Mouse (Mus musculus): ENCODE results near the gene Olfr1338. TPM values are rescaled to one million over a fixed set of nuclear protein-coding genes. Genes with fewer than 3 reads are reported as not detected.
"Not testable (repeated sequence)": the region's sequence is repeated elsewhere in the genome, so short reads cannot be mapped to it uniquely, and the experiment has no call there.

Gene Olfr1338
- total RNA-seq (2021): not detected
- long read RNA-seq, experiment 1: 0 reads
- long read RNA-seq, experiment 2: 0 reads

DNA sequence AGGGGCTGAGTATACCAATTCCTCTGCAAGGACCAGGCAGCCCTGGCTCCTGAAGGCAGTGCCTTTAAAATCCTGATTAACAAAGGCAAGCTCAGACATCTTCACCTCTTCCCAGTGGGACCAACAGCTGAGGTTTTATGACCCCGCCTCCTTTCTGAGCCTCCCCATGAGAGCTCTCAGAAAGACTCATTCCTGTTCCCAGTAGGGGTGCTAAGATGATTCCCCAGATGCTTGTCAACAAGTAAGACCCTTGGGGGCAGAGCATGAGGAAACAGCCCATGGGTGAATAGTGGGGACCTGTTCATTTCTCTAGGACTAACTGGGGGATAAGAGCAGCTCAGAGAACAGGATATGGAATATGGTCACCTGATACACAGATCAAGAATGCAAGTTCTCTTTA lies at the start of gene Olfr1338:
TSS of gene Olfr1338 (minus strand) at position 101 of the 400 bp plus-strand sequence.
- no peak for DNase-seq (ENCODE audit: extremely low spot score in 1 of 2, low spot score in 2 of 2)
- intact Hi-C loops (cut with DNase I): no loop called here
- no peak within 1 kb of the TSS for H3K4me3 ChIP-seq
- H3K27ac ChIP-seq: no peak within 1 kb of the TSS
- TF ChIP-seq CTCF (IDR thresholded peaks at IDR 0.05): no peak

DNA sequence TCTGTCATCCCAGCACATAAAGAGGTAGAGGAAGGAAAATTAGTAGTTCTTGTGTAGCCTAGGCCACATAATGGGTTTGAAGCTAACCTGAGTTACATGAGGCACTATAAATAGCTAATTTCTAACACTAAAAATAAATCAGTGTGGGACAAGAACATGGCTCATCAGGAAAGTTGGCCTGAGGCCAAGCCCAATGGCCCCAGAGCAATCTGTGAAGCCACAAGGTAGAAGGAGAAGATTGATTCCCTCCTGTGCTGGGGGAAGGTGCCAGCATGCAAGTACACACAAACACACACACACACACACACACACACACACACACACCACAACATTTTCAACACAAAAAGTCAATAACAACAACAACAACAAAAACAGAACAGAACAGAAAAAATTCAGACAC lies 34.3 kb upstream of the Olfr1338 start:
- H3K4me3 ChIP-seq; H3K27ac ChIP-seq; intact Hi-C loops (cut with DNase I); DNase-seq (ENCODE audit: extremely low spot score in 1 of 2, low spot score in 2 of 2): not testable (repeated sequence)

- Histone ChIP-seq H3K27ac (no peak within 1 kb of the TSS), H3K4me3 (no peak within 1 kb of the TSS)
- no peak for TF ChIP-seq CTCF (IDR thresholded peaks at IDR 0.05)
- no peak for DNase-seq (ENCODE audit: extremely low spot score in 1 of 2, low spot score in 2 of 2)
- intact Hi-C loops (cut with DNase I): no loop called here
These were observed 23.9 kb upstream of the Olfr1338 start, which contains the start of gene Olfr1337 for GRCm38 (mm10) chr4:118782486-118782885. Gene Olfr1337, minus strand, starts transcription at chr4:118782586.

GRCm38 (mm10) chr4:118741881-118742280 lies 16.7 kb downstream of the Olfr1338 start:
- TF ChIP-seq CTCF (IDR thresholded peaks at IDR 0.05): no peak
- H3K27ac ChIP-seq: no peak overlapping the region
- no peak for DNase-seq (ENCODE audit: extremely low spot score in 1 of 2, low spot score in 2 of 2)
- intact Hi-C loops (cut with DNase I): no loop called here
- no peak overlapping the region for H3K4me3 ChIP-seq

DNA sequence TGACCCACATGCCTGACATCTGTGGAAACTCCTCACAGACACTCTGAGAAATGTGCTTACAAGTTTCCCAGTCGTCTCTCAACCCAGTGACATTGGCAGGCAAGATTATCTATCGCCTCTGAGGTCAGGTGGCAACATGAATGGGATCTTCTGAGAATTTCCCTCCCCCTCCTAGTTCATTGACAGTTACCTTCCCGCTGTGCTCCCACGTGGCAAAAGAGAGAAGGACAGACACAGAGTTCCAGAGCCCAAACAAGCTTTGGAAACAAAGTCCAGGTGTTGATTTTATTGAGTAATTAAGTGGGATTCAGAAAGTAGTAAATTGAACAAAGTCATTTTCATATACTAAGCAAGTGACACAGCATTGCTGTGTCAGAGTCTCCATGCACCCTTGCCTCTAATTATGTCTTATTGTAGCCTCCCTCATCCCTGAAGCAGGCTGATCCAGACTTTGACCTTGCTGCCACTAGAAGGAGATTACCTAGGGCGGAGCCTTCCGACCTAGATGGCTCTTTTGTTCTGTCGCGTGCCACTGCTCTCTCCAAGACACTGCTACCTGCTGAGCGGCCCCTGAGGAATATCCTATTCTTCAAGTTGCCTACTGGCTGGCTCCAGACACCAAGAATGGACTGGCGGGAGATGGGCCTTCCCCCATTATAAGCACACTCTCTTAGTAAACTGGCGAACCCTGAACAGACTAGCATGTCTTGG lies 17.4 kb downstream of the Olfr1338 start:
- TF ChIP-seq CTCF (IDR thresholded peaks at IDR 0.05): no peak
- DNase-seq (ENCODE audit: extremely low spot score in 1 of 2, low spot score in 2 of 2): no peak
- intact Hi-C loops (cut with DNase I): no loop called here
- Histone ChIP-seq H3K27ac (no peak overlapping the region), H3K4me3 (no peak overlapping the region)

DNA sequence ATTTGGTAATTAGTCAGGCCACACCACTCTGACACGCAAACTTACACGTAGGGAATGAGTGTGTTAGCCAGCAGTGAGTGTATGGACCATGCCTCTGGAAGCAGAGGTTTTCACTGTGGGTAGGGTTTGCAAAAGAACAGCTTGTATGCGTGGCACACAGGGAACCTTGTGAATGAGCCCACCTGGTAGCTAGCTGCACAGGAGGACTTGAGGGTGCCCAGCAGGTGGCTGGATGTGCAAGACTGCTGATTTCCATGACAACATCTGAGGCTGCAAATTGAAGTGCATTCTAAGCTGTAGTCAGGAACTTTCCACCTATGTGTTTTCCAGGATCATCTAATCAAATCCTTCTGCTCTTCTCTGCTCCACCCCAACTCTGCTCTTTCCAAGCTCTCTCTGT lies 19.0 kb downstream of the Olfr1338 start:
- H3K4me3 ChIP-seq: no peak overlapping the region
- intact Hi-C loops (cut with DNase I): loop anchor here (5.0 kb wide), 1 partner anchor 33 kb away; no protein-coding TSS in a partner anchor
- DNase-seq (ENCODE audit: extremely low spot score in 1 of 2, low spot score in 2 of 2): no peak
- H3K27ac ChIP-seq: no peak overlapping the region
- TF ChIP-seq CTCF (IDR thresholded peaks at IDR 0.05): no peak

- no peak for DNase-seq (ENCODE audit: extremely low spot score in 1 of 2, low spot score in 2 of 2)
- intact Hi-C loops (cut with DNase I): no loop called here
- no peak for TF ChIP-seq CTCF (IDR thresholded peaks at IDR 0.05)
- Histone ChIP-seq H3K4me3 (no peak within 1 kb of the TSS), H3K27ac (no peak within 1 kb of the TSS)
These were observed 26.7 kb downstream of the Olfr1338 start, which contains the start of gene Olfr1339 for GRCm38 (mm10) chr4:118731875-118732274. Gene Olfr1339, plus strand, starts transcription at chr4:118732175.

- TF ChIP-seq CTCF (IDR thresholded peaks at IDR 0.05): no peak
These were observed 36.6 kb downstream of the Olfr1338 start for GRCm38 (mm10) chr4:118721742-118722483.

DNA sequence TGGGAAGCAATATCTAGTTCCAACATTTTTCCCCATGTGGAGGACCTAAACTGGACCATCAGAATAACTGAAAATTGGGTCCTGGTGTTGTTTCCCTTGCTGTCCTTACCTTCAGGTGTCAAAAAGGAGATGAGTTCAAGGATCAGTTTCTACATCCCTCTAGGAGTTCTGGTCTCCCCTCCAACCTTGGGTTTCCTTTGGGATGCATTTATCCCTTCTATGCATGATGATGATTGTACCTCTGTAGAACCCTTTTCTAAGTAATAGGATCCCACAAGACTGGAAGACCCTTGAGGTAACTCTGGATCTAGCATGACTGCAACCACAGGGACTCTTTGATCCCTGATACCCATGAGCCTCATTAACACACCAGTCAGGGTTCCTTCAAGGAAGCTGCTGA lies 38.7 kb downstream of the Olfr1338 start, which contains the start of gene Olfr1340:
TSS of gene Olfr1340 (plus strand) at position 301 of the 400 bp plus-strand sequence.
- intact Hi-C loops (cut with DNase I): no loop called here
- H3K4me3 ChIP-seq: no peak within 1 kb of the TSS
- DNase-seq (ENCODE audit: extremely low spot score in 1 of 2, low spot score in 2 of 2): no peak
- TF ChIP-seq CTCF (IDR thresholded peaks at IDR 0.05): no peak
- H3K27ac ChIP-seq: no peak within 1 kb of the TSS

More at GRCm38 (mm10) chr4:118721742-118722483, 36.6 kb downstream of the Olfr1338 start:
- Histone ChIP-seq H3K4me3 (no peak overlapping the region), H3K27ac (no peak overlapping the region)
- DNase-seq (ENCODE audit: extremely low spot score in 1 of 2, low spot score in 2 of 2): no peak
- intact Hi-C loops (cut with DNase I): no loop called here

DNA sequence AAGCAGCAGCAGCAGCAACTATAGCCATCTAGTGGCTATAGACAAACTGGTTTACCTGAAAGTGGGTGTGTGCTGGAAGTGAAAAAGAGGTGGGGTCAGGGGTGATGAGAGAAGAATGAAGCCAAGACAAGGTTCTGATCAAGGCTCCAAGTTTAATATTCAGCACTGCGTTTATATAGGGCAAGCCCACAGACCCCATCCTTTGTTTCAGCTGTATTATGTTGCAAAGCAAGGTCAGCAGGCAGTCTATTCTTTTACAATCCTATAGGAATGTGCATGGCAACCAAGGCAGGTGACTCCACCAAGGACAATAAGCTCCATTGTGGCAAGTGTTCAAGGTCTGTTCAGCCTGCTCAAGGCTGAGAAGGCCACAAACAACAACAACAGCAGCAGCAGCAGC lies 46.9 kb downstream of the Olfr1338 start:
- Histone ChIP-seq H3K4me3 (no peak overlapping the region), H3K27ac (no peak overlapping the region)
- TF ChIP-seq CTCF (IDR thresholded peaks at IDR 0.05): no peak
- intact Hi-C loops (cut with DNase I): no loop called here
- DNase-seq (ENCODE audit: extremely low spot score in 1 of 2, low spot score in 2 of 2): no peak

- no peak overlapping the region for H3K4me3 ChIP-seq
- H3K27ac ChIP-seq: no peak overlapping the region
- TF ChIP-seq CTCF (IDR thresholded peaks at IDR 0.05): no peak
- intact Hi-C loops (cut with DNase I): no loop called here
- DNase-seq (ENCODE audit: extremely low spot score in 1 of 2, low spot score in 2 of 2): no peak
These were observed 50.5 kb downstream of the Olfr1338 start for GRCm38 (mm10) chr4:118708086-118708485.

GRCm38 (mm10) chr4:118703223-118703622 lies 55.3 kb downstream of the Olfr1338 start, which contains the start of gene Olfr1341:
Gene Olfr1341, plus strand, starts transcription at chr4:118703523.
- H3K27ac ChIP-seq: no peak within 1 kb of the TSS
- no peak within 1 kb of the TSS for H3K4me3 ChIP-seq
- no peak for DNase-seq (ENCODE audit: extremely low spot score in 1 of 2, low spot score in 2 of 2)
- intact Hi-C loops (cut with DNase I): no loop called here
- TF ChIP-seq CTCF (IDR thresholded peaks at IDR 0.05): no peak

Other genes starting within 250 kb of the Olfr1338 start
- not detected for gene 2610528J11Rik, start 231.7 kb downstream of the Olfr1338 start, total RNA-seq (2021)
- 1 to 10 TPM; 5.0 to 7.1 TPM for gene Tmem125, start 214.7 kb downstream of the Olfr1338 start, total RNA-seq (2021)
- gene Cfap57, start 138.0 kb downstream of the Olfr1338 start, total RNA-seq (2021): under 1 TPM; 0.72 to 0.82 TPM
- 10 to 100 TPM; 52.7 to 61.4 TPM for gene Ebna1bp2, start 137.9 kb downstream of the Olfr1338 start, total RNA-seq (2021)
- not detected for gene Olfr62, start 99.8 kb downstream of the Olfr1338 start, total RNA-seq (2021)
- gene Olfr1342, start 66.0 kb downstream of the Olfr1338 start, total RNA-seq (2021): not detected
- gene Olfr1341, start 55.2 kb downstream of the Olfr1338 start, total RNA-seq (2021): not detected
- not detected for gene Olfr1340, start 38.6 kb downstream of the Olfr1338 start, total RNA-seq (2021)
- not detected for gene Olfr1339, start 26.6 kb downstream of the Olfr1338 start, total RNA-seq (2021)
- gene Olfr1337, start 23.8 kb upstream of the Olfr1338 start, total RNA-seq (2021): not detected
- gene Olfr1335, start 51.2 kb upstream of the Olfr1338 start, total RNA-seq (2021): not detected
- gene Olfr1333, start 77.5 kb upstream of the Olfr1338 start, total RNA-seq (2021): not detected
- not detected for gene Olfr1331, start 105.9 kb upstream of the Olfr1338 start, total RNA-seq (2021)
- gene Olfr1330, start 129.9 kb upstream of the Olfr1338 start, total RNA-seq (2021): not detected
- gene Olfr1329, start 158.7 kb upstream of the Olfr1338 start, total RNA-seq (2021): not detected
- not detected for gene Olfr1328, start 179.9 kb upstream of the Olfr1338 start, total RNA-seq (2021)
- gene Lao1, start 202.8 kb upstream of the Olfr1338 start, total RNA-seq (2021): under 1 TPM in 1 of 2 experiments, not detected in 1; 0.23 TPM